Mouse (Mus musculus) liver, embryonic 15.5 days (tissue): ENCODE measurements around the gene Ms4a18. TPM values are rescaled to one million over a fixed set of nuclear protein-coding genes. Genes with fewer than 3 reads are reported as not detected.

Source experiments
- ATAC-seq: fragments of 200-750 bp; cut with Nextera tagmentation; 2 replicates; pipeline ENCODE4 v1.8.0; 2017; ENCODE audit warnings: moderate number of reproducible peaks, mild to moderate bottlenecking, moderate library complexity; ENCODE audit not compliant: insufficient read depth
- H3K27ac ChIP-seq: fragments of 300-500 bp; sonication (generic); replicated peaks from 2 replicates; pipeline ENCODE4 v1.5.1; 2015; ENCODE audit warnings: mild to moderate bottlenecking, inconsistent platforms
- H3K27me3 ChIP-seq: fragments of 300-500 bp; sonication (generic); 2 replicates; pipeline ENCODE4 v1.6.1; 2015; ENCODE audit warnings: mild to moderate bottlenecking, inconsistent platforms
- H3K36me3 ChIP-seq: fragments of 300-500 bp; sonication (generic); replicated peaks from 2 replicates; pipeline ENCODE4 v1.6.1; 2015; ENCODE audit warnings: moderate library complexity, mild to moderate bottlenecking, inconsistent platforms
- H3K4me1 ChIP-seq: fragments of 300-500 bp; sonication (generic); replicated peaks from 2 replicates; pipeline ENCODE4 v1.6.1; 2015; ENCODE audit warnings: inconsistent platforms
- H3K4me2 ChIP-seq: fragments of 300-500 bp; sonication (generic); 2 replicates; pipeline ENCODE4 v1.6.1; 2015; ENCODE audit warnings: moderate library complexity, mild to moderate bottlenecking, inconsistent platforms
- H3K4me3 ChIP-seq: fragments of 300-500 bp; sonication (generic); replicated peaks from 2 replicates; pipeline ENCODE4 v1.5.1; 2015; ENCODE audit warnings: mild to moderate bottlenecking, inconsistent platforms
- H3K9ac ChIP-seq: fragments of 300-500 bp; sonication (generic); 2 replicates; pipeline ENCODE4 v1.6.1; 2015; ENCODE audit warnings: moderate library complexity, mild to moderate bottlenecking, inconsistent platforms
- H3K9me3 ChIP-seq: fragments of 300-500 bp; sonication (generic); replicated peaks from 2 replicates; pipeline ENCODE4 v1.6.1; 2016; ENCODE audit warnings: inconsistent platforms
- WGBS: fragments of 180-500 bp; shearing (Covaris S2); methylation state at CpG from one replicate; pipeline ENCODE4 v1.1.7; 2015; ENCODE audit warnings: mixed read lengths; ENCODE audit not compliant: insufficient replicate concordance; 5-methylcytosine and 5-hydroxymethylcytosine counted together
- polyA plus RNA-seq: library from polyadenylated mRNA; unstranded; fragments of >200 nt; fragmentation: Nextera tagmentation; extraction: Ambion mirVana; gene quantifications from 2 replicates; pipeline ENCODE4 v1.2.1, GENCODE M21; 2015

Gene Ms4a18
- polyA plus RNA-seq, 1 experiment from 2014 or later, result 0.08 TPM

DNA sequence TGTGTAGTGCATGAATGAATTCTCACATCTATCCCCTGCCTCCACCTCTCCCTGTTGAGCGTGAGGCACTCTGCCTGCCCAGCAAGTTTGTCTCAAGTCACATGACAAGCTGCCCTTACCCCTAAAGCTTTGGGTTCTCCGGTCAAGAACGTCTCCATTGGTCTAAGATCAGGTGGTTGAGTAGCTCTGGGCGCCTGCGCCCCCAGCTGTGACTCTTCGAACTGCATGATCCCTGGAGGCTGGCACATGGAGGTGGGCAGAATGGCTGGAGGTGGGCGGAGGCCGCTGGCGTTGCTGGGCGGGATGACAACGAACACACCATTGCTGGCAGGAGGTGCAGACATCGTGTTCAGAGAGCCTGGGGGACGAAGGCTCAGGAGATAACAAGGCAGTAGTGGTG is 33.3 kb downstream of the Ms4a18 start:
- no peak for ATAC-seq
- Histone ChIP-seq H3K4me3 (no peak overlapping the region), H3K4me2 (no peak overlapping the region), H3K27me3 (no peaks in the 10 kb centered on the region), H3K9me3 (no peaks in the 10 kb centered on the region), H3K36me3 (no peaks in the 10 kb centered on the region), H3K9ac (no peak overlapping the region), H3K27ac (no peak overlapping the region), H3K4me1 (peaks cover 5% of the 10 kb centered on the region)
- 62% methylated on average over 13 of the region's 13 CpGs for WGBS

DNA sequence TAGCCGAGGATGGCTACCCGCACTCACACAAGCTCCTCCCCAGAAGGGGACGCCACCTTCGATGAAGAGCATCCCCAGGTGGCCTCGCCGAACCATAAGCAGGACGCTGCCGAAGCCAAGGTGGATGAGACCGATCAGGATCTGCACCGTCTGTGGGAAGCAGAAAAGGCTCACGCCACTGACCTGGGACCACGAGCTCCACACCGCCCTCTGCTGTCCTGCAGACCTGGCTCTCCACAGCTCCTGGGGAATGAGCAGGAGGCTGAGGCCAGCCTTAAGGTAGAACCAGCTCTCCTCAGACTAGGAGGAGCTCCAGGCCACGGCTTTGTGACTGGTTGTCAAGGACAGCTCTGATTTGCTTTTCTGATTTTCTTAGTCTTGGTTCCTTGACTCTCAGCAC is 34.7 kb downstream of the Ms4a18 start:
- no peaks in the 10 kb centered on the region for H3K36me3 ChIP-seq
- peaks cover 7% of the 10 kb centered on the region for H3K4me1 ChIP-seq
- WGBS, result 18% methylated on average over 14 of the region's 14 CpGs
- peak overlapping the region; percentile 27; the same call in 1 of the 2 replicates for H3K4me2 ChIP-seq
- H3K9ac ChIP-seq, result no peak overlapping the region
- no peaks in the 10 kb centered on the region for H3K27me3 ChIP-seq
- no peak overlapping the region for H3K4me3 ChIP-seq
- ATAC-seq, result no peak
- H3K9me3 ChIP-seq, result no peaks in the 10 kb centered on the region
- H3K27ac ChIP-seq, result no peak overlapping the region

DNA sequence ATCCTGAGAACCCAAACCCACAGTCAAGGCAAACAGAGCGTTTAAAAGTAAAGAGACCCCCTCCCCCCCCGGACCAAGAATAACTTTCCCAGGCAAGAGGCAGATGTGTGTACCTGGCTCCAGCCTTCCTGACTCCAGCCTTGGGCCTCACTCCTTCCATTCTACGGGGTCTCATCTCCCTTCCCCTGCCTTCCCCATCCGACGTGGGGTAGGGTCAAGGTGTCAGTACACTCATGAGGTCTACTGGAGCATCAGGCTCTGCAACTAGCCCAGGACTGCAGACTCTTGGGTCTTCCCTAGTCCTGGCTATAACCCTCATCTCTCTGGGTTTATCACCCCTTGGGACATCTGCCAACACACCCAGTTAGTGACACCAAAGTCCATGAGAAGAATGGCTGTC is 37.6 kb downstream of the Ms4a18 start:
- Histone ChIP-seq H3K4me2 (peak overlapping the region; percentile 27; the same call in 1 of the 2 replicates), H3K36me3 (no peaks in the 10 kb centered on the region), H3K9me3 (no peaks in the 10 kb centered on the region), H3K27me3 (no peaks in the 10 kb centered on the region), H3K9ac (no peak overlapping the region), H3K4me1 (peaks cover 7% of the 10 kb centered on the region), H3K27ac (no peak overlapping the region), H3K4me3 (no peak overlapping the region)
- no peak for ATAC-seq
- WGBS, result 51% methylated on average over 5 of the region's 5 CpGs

DNA sequence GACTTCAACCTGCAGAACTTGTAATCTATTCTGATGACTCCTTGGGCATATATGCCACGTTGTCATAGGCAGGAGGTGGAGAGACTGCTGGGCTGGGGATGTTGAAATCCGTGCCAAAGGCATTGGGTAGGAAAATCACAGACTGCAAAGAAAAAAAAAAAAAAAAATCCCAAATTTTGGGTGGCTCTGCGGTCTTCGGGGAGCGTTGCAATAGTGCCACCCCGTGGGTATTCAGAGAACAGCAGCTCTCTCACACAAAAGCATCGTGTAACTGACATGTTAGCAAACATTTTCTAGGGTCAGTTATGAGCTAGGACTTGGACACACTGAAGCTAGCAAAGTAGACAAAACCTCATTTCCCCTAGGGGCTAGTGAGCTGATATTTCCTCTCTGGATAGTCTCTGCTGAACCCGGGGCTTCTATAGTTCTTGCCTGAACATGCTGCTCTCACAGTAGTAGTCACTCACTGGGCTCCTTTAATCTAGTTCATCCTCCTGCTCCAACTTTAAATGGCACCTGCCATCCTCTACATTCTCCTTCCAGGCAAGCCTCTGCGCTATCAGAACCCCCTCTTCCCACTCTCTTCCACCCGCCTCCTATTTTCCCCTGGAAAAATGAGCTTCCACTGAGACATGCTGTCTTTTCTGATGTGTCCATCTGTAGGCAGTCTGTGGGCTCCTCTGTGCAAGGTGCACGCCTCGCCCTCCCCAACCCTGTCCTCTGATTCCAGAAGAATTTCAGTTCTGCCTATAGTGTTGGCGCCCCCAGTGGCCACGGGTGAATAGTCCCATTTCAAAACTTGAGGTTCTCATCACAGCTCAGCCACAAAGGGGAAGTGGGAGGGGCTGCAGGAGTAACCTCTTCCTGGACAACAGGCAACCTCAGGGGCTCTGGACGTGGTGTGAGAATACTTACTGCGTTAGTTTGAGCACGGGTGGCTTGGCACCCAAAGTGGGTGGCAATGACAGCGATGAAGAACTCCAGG is 38.4 kb downstream of the Ms4a18 start:
- H3K4me1 ChIP-seq, result peaks cover 7% of the 10 kb centered on the region
- ATAC-seq, result peak; percentile 44
- peak overlapping the region; percentile 46 for H3K4me2 ChIP-seq
- H3K27ac ChIP-seq, result no peak overlapping the region
- no peaks in the 10 kb centered on the region for H3K36me3 ChIP-seq
- 6% methylated on average over 18 of the region's 18 CpGs for WGBS
- no peak overlapping the region for H3K9ac ChIP-seq
- H3K27me3 ChIP-seq, result no peaks in the 10 kb centered on the region
- H3K4me3 ChIP-seq, result no peak overlapping the region
- no peaks in the 10 kb centered on the region for H3K9me3 ChIP-seq

DNA sequence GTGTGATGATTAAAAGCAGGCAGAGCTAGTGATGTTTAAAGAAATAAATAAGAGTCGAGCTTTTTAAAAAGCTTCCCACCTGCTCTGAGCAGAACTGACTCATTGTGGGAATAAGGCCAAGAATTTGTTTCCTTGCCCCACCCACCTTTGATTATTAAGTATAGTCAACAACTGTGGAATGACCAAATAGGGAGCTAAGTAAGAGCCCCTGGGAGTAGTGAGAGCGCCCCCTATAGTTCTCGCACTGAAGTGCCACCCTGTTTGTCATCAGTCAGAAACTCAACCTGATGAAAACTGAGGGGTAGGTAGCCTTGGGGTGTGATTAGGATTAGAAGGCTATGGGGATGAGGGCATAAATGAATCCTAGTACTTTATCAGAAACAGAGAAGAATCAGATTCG is 41.5 kb downstream of the Ms4a18 start:
- H3K9ac ChIP-seq, result no peak overlapping the region
- no peaks in the 10 kb centered on the region for H3K36me3 ChIP-seq
- H3K4me3 ChIP-seq, result no peak overlapping the region
- H3K4me1 ChIP-seq, result peaks cover 7% of the 10 kb centered on the region
- no peak overlapping the region for H3K27ac ChIP-seq
- H3K9me3 ChIP-seq, result no peaks in the 10 kb centered on the region
- no peak overlapping the region for H3K4me2 ChIP-seq
- no peak for ATAC-seq
- 33% methylated on average over 4 of the region's 4 CpGs for WGBS
- no peaks in the 10 kb centered on the region for H3K27me3 ChIP-seq

DNA sequence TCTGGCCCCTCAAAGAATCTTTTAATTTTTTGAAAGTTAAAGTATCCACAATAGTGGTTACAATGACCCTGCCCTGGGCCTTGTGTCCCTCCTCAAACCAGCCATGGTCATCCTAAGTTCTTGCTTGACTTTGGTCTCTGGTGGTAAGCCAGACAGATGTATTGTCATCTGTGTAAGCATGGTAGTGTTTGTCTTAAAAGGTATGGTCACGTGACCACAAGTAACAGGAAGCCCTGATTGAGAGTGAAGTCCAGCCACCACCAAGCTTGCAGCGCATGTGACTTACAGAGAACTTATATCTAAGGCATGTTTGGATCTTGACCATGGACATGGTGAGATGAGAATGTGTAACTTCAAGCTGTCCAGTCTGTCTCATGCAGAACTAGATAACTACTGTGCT is 42.6 kb downstream of the Ms4a18 start:
- 61% methylated on average over 2 of the region's 2 CpGs for WGBS
- ATAC-seq, result no peak
- no peak overlapping the region for H3K4me3 ChIP-seq
- H3K27ac ChIP-seq, result no peak overlapping the region
- H3K9me3 ChIP-seq, result no peaks in the 10 kb centered on the region
- no peak overlapping the region for H3K9ac ChIP-seq
- no peaks in the 10 kb centered on the region for H3K27me3 ChIP-seq
- H3K4me2 ChIP-seq, result no peak overlapping the region
- H3K4me1 ChIP-seq, result peaks cover 7% of the 10 kb centered on the region
- H3K36me3 ChIP-seq, result no peaks in the 10 kb centered on the region

DNA sequence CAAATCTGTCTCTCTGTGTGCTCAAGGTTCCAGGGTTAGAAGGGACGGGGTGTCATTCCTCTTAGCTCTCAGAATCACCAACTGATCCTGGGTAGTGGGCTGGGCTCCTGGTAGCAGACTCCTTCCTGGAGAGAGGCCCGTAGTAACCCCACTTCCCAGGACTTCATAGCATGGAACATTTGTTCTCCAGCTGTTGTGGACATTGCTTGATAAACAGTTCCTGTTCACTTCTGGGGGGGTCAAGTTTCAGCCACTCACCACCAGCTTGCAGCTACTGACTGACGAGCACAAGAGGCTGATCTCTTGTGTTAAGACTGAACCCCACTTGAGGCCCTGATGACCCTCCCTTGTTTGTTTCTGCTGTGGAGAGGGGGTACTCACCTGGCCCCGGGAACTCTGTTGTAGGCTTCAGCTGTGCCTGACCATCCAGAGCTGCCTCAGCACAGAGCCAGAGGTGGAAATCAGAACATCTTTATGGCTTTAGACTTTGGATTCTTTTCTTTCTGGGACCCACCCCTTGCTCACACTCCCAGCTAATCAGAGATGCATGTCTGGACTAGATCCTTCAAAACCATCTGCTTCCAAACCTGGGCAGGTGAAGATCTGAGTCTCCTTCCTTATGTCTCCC is 43.5 kb downstream of the Ms4a18 start, which contains the start of gene Ms4a10:
Ms4a10 (minus strand) TSS at position 433 of the 628 bp plus-strand sequence.
- no peak within 1 kb of the TSS for H3K4me3 ChIP-seq
- no peaks in the 10 kb centered on the region for H3K36me3 ChIP-seq
- no peak within 1 kb of the TSS for H3K4me2 ChIP-seq
- H3K9me3 ChIP-seq, result no peaks in the 10 kb centered on the region
- H3K4me1 ChIP-seq, result peaks cover under 1% of the 10 kb centered on the region; the same call in 1 of the 2 replicates
- no peaks in the 10 kb centered on the region for H3K27me3 ChIP-seq
- 47% methylated on average over 4 of the region's 4 CpGs for WGBS
- no peak within 1 kb of the TSS for H3K27ac ChIP-seq
- no peak for ATAC-seq
- no peak within 1 kb of the TSS for H3K9ac ChIP-seq

DNA sequence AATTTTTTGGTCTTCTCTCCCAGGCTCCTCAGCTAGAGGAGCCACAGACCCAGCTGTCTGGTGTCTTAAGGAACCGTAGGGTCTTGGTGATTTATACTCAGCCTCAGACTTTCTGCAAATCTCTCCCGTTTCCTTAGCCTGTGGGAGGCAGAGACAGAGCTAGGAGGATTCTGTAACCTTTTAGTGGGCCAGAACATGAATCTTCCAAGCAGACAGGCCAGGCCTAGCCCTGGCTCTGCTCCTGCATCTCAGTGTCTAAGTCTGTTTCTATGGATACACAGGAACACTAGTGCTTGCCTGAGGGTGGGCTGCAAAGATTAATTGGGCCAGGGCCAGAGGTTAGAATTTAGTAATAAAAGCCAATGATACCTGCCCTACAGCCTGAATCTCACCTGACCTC is 44.6 kb downstream of the Ms4a18 start:
- H3K9ac ChIP-seq, result no peak overlapping the region
- 60% methylated on average over 2 of the region's 2 CpGs for WGBS
- no peaks in the 10 kb centered on the region for H3K4me1 ChIP-seq
- H3K4me3 ChIP-seq, result no peak overlapping the region
- H3K27ac ChIP-seq, result no peak overlapping the region
- no peak overlapping the region for H3K4me2 ChIP-seq
- H3K9me3 ChIP-seq, result no peaks in the 10 kb centered on the region
- no peak; the same call in 1 of the 2 replicates for ATAC-seq
- H3K27me3 ChIP-seq, result no peaks in the 10 kb centered on the region
- no peaks in the 10 kb centered on the region for H3K36me3 ChIP-seq

DNA sequence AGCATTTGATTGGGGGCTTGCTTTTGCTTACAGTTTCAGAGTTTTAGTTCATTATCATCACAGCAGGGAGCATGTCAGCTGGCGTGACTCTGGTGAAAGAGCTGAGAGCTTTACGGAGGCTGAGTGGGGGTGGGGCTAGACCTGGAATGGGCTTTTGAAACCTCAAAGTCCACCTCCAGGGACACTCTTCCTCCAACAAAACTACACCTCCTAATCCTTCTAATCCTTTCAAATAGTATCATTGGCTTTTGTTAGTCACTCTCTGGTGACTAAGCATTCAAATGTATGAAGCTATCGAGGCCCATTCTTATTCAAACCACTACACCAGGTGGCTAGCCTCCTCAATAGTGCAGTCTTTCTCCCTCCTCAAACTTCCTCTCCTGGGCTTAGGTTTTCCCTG is 45.2 kb downstream of the Ms4a18 start:
- Histone ChIP-seq H3K36me3 (no peaks in the 10 kb centered on the region), H3K27me3 (no peaks in the 10 kb centered on the region), H3K4me1 (no peaks in the 10 kb centered on the region), H3K9me3 (no peaks in the 10 kb centered on the region), H3K4me3 (no peak overlapping the region), H3K27ac (no peak overlapping the region), H3K9ac (no peak overlapping the region), H3K4me2 (no peak overlapping the region)
- no peak for ATAC-seq
- 59% methylated on average over 3 of the region's 3 CpGs for WGBS

DNA sequence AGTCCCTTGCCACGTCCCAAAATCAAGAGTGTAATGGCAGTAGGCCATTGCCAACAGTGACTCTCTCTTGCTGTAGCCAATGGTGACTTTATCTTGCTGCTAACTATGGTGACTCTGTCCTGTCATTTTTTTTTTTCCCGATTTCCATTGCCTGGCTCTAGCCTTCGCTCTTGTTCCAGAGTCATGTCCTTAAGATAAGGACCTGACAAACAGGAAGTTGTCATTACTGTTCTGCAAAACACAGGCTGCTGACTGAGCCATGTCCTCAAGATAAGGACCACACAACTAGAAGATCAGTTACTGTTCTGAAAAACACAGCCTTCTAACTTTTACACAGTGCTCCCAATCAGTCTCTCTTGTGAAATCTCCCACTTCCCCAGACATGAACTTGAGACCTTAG is 47.4 kb downstream of the Ms4a18 start:
- no peak overlapping the region for H3K4me2 ChIP-seq
- no peaks in the 10 kb centered on the region for H3K36me3 ChIP-seq
- 19% methylated on average over 3 of the region's 3 CpGs for WGBS
- no peak overlapping the region for H3K9ac ChIP-seq
- ATAC-seq, result no peak
- H3K27me3 ChIP-seq, result no peaks in the 10 kb centered on the region
- no peaks in the 10 kb centered on the region for H3K9me3 ChIP-seq
- no peak overlapping the region for H3K4me3 ChIP-seq
- no peaks in the 10 kb centered on the region for H3K4me1 ChIP-seq
- no peak overlapping the region for H3K27ac ChIP-seq

DNA sequence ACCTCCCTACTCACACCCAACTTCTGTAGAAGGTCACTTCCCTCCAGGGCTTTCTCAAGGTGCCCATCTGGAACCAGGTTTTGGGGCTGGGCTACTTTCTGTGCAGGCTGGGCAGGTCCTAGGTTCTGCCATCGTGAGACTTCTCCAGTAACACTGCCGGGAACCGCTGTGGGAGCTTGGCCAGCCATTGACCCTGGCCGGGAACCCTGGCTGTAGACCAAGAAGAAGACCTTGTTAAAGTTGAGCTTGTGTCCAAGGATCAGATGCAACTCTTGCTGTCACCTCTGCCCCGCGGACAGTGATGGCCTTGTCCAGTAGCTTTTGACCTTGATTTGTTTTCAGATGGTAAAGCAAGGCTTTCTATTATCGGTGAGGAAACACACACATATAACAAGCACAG is 49.3 kb downstream of the Ms4a18 start:
- Histone ChIP-seq H3K9ac (no peak overlapping the region), H3K4me1 (no peaks in the 10 kb centered on the region), H3K4me2 (no peak overlapping the region), H3K36me3 (no peaks in the 10 kb centered on the region), H3K27me3 (no peaks in the 10 kb centered on the region), H3K4me3 (no peak overlapping the region), H3K27ac (no peak overlapping the region), H3K9me3 (no peaks in the 10 kb centered on the region)
- 66% methylated on average over 7 of the region's 7 CpGs for WGBS
- no peak for ATAC-seq
